Mouse (Mus musculus): ENCODE measurements around the gene Arhgef28. TPM values are rescaled to one million over a fixed set of nuclear protein-coding genes. Genes with fewer than 3 reads are reported as not detected.
A peak's percentile ranks its signal among the peaks of the same experiment; 100 is the strongest.
"Not testable (repeated sequence)": the region's sequence is repeated elsewhere in the genome, so short reads cannot be mapped to it uniquely, and the experiment has no call there.

Arhgef28 gene
- polyA plus RNA-seq, 1 experiment from 2014 or later: 15.1 TPM

DNA sequence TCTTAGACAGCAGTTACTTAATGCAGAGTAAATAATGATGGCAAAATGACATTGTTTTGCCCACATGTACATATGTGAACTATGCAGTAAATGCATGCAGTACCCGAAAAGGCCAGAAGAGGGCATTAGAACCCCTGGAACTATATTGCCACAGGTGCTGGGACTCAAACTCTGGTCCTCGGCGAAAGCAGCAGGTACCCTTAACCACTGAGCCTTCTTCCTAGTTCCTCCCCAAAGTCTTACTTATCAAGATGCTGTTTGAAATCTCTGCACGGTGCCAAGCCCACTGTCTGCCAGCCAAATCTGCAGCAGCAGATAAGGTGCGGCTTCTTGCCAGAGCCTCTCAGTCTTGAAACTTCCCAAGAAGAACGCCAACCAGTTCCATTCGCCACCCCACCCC, 181.1 kb downstream of the Arhgef28 start:
- no peaks in the 10 kb centered on the region for H3K9me3 ChIP-seq
- no peak for ATAC-seq (ENCODE audit: insufficient number of reproducible peaks, insufficient read depth, low FRiP score, low TSS enrichment)
- no peak overlapping the region for H3K9ac ChIP-seq
- no peak overlapping the region for H3K27ac ChIP-seq
- 86% methylated on average over 7 of the region's 7 CpGs for WGBS
- no peaks in the 10 kb centered on the region for H3K36me3 ChIP-seq
- H3K4me1 ChIP-seq: peaks cover 11% of the 10 kb centered on the region; the same call in 1 of the 2 replicates
- no peaks in the 10 kb centered on the region for H3K27me3 ChIP-seq
- no peak overlapping the region for H3K4me3 ChIP-seq
- H3K4me2 ChIP-seq (replicated peaks): no peak overlapping the region

DNA sequence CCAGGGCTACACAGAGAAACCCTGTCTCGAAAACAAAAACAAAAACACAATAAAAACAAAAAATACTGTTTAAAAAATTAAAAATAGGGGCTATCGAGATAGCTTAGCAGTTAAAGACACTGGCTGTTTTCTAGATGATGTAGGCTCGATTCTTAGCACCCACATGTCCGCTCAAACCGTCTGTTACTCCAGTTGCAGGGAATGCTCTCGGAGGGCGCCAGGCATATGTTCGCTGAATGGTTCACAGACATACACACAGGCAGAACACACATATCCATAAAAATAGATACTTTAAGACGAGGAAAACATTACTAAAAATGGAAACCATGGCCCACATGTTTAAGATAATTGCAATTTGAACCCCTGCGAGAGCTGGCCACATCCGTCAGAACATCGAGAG, 181.6 kb downstream of the Arhgef28 start:
- H3K27ac ChIP-seq: no peak overlapping the region
- peaks cover 11% of the 10 kb centered on the region; the same call in 1 of the 2 replicates for H3K4me1 ChIP-seq
- H3K9ac ChIP-seq: no peak overlapping the region
- 91% methylated on average over 12 of the region's 12 CpGs for WGBS
- H3K27me3 ChIP-seq: no peaks in the 10 kb centered on the region
- H3K4me3 ChIP-seq: no peak overlapping the region
- no peak overlapping the region for H3K4me2 ChIP-seq (replicated peaks)
- H3K36me3 ChIP-seq: no peaks in the 10 kb centered on the region
- no peak for ATAC-seq (ENCODE audit: insufficient number of reproducible peaks, insufficient read depth, low FRiP score, low TSS enrichment)
- no peaks in the 10 kb centered on the region for H3K9me3 ChIP-seq

DNA sequence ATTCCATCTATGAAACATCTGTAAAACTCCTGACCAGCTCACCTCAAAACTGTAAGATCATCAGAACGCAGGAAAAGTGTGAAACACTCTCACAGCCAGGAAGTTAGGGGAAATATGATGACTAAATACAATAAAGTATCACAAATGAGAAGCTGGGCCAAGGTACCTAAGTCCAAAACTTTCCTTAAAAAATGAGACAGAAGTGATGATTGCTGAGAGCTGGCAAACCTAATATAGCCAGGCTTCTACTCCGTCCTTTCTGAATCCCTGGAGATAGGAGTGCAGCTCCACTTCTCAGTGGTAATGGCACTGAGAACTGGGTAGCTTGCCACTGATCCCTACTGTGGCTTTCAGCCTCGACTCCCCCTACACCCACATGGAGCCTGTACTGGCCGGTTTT, 184.3 kb downstream of the Arhgef28 start:
- no peak overlapping the region for H3K27ac ChIP-seq
- no peak overlapping the region for H3K9ac ChIP-seq
- no peak for ATAC-seq (ENCODE audit: insufficient number of reproducible peaks, insufficient read depth, low FRiP score, low TSS enrichment)
- H3K9me3 ChIP-seq: no peaks in the 10 kb centered on the region
- H3K27me3 ChIP-seq: no peaks in the 10 kb centered on the region
- H3K36me3 ChIP-seq: no peaks in the 10 kb centered on the region
- WGBS: 63% methylated on average over 4 of the region's 4 CpGs
- 0 out of 2 replicates have a peak, but pooled peaks cover 5% of the 10 kb centered on the region for H3K4me1 ChIP-seq
- H3K4me2 ChIP-seq (replicated peaks): no peak overlapping the region
- no peak overlapping the region for H3K4me3 ChIP-seq

DNA sequence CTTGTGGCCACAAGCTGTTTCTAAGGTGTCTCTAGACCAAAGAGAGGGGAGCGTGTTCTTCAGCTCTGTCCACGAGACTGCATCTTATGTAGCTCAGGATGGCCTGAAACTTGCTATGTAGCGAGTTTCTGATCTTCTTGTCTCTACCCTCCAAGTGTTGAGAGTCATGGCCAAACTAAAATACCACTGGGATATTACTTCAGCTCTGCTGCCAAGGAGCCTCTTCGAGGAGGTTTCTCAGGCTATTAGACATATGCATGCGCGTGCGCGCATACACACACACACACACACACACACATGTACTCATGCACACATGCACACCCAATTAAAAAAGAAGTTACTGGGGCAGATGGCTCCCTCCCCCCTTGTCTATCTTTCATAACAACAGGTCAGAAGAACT, 187.4 kb downstream of the Arhgef28 start:
- H3K27me3 ChIP-seq; H3K4me3 ChIP-seq; ATAC-seq (ENCODE audit: insufficient number of reproducible peaks, insufficient read depth, low FRiP score, low TSS enrichment); H3K9ac ChIP-seq; H3K4me1 ChIP-seq; H3K36me3 ChIP-seq; H3K9me3 ChIP-seq; H3K4me2 ChIP-seq (replicated peaks); H3K27ac ChIP-seq: not testable (repeated sequence)
- WGBS: 90% methylated on average over 8 of the region's 8 CpGs

DNA sequence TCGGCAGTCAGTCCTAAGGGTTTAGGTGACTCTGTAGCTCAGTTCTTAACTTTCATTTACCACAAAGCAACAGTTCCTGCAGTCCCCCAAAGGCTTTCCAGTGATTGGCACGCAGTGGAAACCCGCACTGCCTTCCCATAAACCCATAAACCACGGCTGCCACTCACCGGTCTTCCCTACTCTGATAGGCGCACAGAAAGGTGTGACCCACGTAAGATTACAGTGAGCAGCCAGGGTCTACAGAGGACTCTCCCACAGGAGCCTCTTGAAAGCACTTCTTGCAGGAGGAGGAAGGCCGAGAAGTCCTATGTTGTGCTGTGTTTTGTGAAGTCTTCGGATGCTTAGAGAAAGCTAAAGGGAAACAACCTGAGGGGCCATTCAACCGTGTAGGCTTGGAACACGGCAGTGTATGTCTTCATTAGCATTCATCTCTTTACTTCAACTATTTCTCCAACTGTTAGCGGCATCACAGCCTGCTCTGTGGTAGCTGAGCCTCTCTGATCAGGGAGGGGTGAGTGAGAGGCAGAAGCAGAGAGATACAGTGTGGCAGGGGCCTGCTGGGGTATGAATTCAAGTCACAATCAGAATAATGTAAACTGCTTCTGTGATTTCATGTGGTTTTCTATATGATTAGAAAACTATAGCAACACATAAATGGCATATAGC, 189.2 kb downstream of the Arhgef28 start:
- WGBS: 22% methylated on average over 12 of the region's 12 CpGs
- peak overlapping the region; percentile 60 for H3K9ac ChIP-seq
- no peaks in the 10 kb centered on the region for H3K9me3 ChIP-seq
- H3K4me1 ChIP-seq: peaks cover 2% of the 10 kb centered on the region; the same call in 1 of the 2 replicates
- H3K36me3 ChIP-seq: no peaks in the 10 kb centered on the region
- H3K27me3 ChIP-seq: no peaks in the 10 kb centered on the region
- peak overlapping the region; percentile 82 for H3K4me2 ChIP-seq (replicated peaks)
- no peak overlapping the region for H3K27ac ChIP-seq
- peak; percentile 67; the same call in 1 of the 2 replicates for ATAC-seq (ENCODE audit: insufficient number of reproducible peaks, insufficient read depth, low FRiP score, low TSS enrichment)
- peak overlapping the region; percentile 44 for H3K4me3 ChIP-seq

DNA sequence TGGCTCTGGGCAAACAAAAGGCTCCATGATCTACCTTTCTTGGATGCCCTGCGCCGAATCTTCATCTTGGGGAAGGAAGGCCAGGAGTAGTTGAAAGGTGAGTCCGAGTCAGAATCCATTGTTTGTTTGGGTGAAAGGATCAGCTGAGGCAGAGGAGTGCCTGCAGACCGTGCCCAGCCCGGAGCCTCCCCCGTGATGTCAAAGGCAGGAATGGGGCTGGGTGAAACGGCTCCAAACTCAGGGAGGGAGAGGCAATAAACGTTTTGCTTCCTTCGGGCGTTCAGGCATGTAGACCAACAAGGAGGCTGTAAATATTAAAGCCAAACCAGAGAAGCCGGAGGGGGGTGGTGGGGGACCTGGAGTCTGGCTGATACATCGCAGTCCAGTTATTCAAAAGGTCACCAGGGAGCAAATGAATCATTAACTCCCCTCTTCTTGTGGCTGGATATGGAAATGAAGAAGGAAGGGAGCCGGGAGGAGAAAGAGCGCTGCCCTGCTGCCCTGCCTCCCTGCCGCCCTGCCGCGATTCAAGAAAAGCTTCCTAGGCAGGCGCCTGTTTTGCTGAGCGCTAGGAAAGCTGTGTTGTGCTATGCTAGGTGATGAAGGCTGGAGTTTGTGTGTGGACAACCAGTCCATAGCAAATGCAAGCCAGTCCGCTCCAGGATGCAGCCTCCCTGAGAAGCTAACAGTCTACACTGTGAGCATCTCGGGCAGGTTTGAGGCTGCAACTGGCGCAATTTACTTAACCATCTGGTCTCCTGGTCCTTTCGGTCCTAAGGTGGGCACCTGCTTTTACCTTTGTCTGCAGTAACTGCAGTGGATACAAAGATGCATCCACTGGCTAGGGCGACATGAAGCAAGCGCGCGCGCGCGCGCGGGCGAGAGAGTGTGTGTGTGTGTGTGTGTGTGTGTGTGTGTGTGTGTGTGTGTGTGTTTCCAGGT, 190.0 kb downstream of the Arhgef28 start:
- peak overlapping the region; percentile 44 for H3K4me3 ChIP-seq
- H3K36me3 ChIP-seq: no peaks in the 10 kb centered on the region
- H3K4me2 ChIP-seq (replicated peaks): peak overlapping the region; percentile 82
- H3K9ac ChIP-seq: peak overlapping the region; percentile 60
- 7% methylated on average over 33 of the region's 33 CpGs for WGBS
- peaks cover 2% of the 10 kb centered on the region; the same call in 1 of the 2 replicates for H3K4me1 ChIP-seq
- ATAC-seq (ENCODE audit: insufficient number of reproducible peaks, insufficient read depth, low FRiP score, low TSS enrichment): no peak
- H3K9me3 ChIP-seq: no peaks in the 10 kb centered on the region
- no peak overlapping the region for H3K27ac ChIP-seq
- H3K27me3 ChIP-seq: no peaks in the 10 kb centered on the region

DNA sequence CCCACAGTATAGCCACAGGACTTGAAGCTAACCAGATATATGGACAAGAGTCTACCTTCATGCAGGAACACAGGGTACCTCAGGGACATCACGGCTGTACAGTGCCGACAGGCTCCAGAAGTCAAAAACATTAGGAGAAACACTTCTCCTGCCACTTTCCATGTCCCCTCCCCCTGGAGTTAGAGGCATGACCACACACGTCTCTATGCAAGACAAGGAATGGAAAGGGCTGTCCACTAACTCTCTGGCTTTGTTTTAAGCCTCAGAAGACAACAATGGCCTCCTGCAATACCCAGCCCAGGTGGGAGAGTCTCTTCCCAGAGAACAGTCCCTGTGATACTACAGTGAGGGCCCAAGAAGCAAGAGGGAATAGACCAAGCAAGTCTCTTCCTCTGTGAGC, 191.3 kb downstream of the Arhgef28 start:
- no peak for ATAC-seq (ENCODE audit: insufficient number of reproducible peaks, insufficient read depth, low FRiP score, low TSS enrichment)
- 62% methylated on average over 3 of the region's 3 CpGs for WGBS
- Histone ChIP-seq H3K27me3 (no peaks in the 10 kb centered on the region), H3K36me3 (no peaks in the 10 kb centered on the region), H3K4me1 (peaks cover 2% of the 10 kb centered on the region; the same call in 1 of the 2 replicates), H3K4me3 (no peak overlapping the region), H3K4me2 (replicated peaks) (peak overlapping the region; percentile 32), H3K27ac (no peak overlapping the region), H3K9me3 (no peaks in the 10 kb centered on the region), H3K9ac (no peak overlapping the region)

DNA sequence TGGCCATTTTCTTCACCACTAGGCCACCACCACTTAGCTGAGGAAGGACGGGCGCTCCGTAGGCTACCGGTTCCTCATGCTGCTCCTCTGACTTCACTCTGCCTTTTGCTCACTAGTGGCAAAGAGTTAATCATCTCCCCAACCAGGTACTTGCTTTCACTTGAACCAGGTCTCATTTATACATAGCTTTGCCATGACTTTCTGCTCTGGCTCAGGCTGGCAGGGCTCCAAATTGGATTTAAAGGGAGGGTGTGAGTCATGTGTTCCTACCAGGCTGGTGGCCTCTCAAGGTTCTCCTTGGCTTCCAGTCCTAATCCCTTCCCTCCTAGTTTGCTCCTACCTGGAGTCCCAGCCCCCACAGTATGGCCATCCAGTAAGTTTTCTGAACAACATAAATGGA, 192.5 kb downstream of the Arhgef28 start:
- Histone ChIP-seq H3K4me1 (peaks cover 2% of the 10 kb centered on the region; the same call in 1 of the 2 replicates), H3K4me3 (no peak overlapping the region), H3K27me3 (no peaks in the 10 kb centered on the region), H3K9ac (no peak overlapping the region), H3K4me2 (replicated peaks) (no peak overlapping the region), H3K36me3 (no peaks in the 10 kb centered on the region), H3K9me3 (no peaks in the 10 kb centered on the region), H3K27ac (no peak overlapping the region)
- ATAC-seq (ENCODE audit: insufficient number of reproducible peaks, insufficient read depth, low FRiP score, low TSS enrichment): no peak
- WGBS: 95% methylated on average over 4 of the region's 4 CpGs

DNA sequence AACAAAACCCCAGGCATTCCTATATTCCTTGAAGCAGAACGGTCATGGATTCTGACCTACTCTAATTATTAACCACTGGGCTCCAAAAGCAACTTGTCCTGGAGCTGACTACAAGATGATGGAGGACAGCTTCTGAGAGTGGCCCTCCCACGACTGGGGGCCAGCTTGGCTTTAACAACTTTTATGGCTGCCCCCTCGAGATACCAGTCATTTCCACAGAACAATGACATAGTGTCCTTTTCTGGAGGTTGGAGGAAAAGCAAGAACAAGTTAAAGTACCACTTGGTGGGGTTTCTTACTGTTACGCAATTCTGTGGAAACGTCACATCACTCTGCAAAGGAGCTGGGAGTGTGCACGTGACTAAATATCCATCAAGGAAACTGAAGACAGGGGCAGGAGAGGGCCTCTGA, 194.3 kb downstream of the Arhgef28 start:
- H3K9ac ChIP-seq: no peak overlapping the region
- H3K4me3 ChIP-seq: no peak overlapping the region
- H3K27me3 ChIP-seq: no peaks in the 10 kb centered on the region
- no peak overlapping the region for H3K27ac ChIP-seq
- ATAC-seq (ENCODE audit: insufficient number of reproducible peaks, insufficient read depth, low FRiP score, low TSS enrichment): no peak
- no peaks in the 10 kb centered on the region for H3K36me3 ChIP-seq
- H3K4me1 ChIP-seq: peaks cover 1% of the 10 kb centered on the region; the same call in 1 of the 2 replicates
- H3K4me2 ChIP-seq (replicated peaks): no peak overlapping the region
- WGBS: 69% methylated on average over 6 of the region's 6 CpGs
- no peaks in the 10 kb centered on the region for H3K9me3 ChIP-seq

DNA sequence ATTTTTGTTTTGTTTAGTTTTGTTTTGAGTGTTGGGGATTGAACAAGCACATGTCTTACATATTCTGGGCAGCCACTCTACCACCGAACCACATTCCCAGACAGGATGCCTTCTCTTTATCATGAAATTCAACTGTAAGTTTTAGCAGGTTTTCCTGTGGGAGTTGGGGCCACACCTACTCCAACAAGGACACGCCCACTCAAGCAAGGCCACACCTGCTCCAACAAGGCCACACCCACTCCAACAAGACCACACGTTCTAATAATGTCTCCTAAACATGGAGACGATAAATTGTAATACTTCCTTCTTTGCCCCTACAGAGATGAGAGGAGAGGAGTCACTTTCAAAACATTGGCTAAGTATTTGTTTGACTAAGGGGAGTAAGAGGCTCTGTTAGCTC, 197.2 kb downstream of the Arhgef28 start:
- no peaks in the 10 kb centered on the region for H3K9me3 ChIP-seq
- H3K4me1 ChIP-seq: no peaks in the 10 kb centered on the region
- WGBS: 70% methylated on average over 4 of the region's 4 CpGs
- no peaks in the 10 kb centered on the region for H3K36me3 ChIP-seq
- H3K27ac ChIP-seq: no peak overlapping the region
- no peak overlapping the region for H3K4me2 ChIP-seq (replicated peaks)
- no peaks in the 10 kb centered on the region for H3K27me3 ChIP-seq
- ATAC-seq (ENCODE audit: insufficient number of reproducible peaks, insufficient read depth, low FRiP score, low TSS enrichment): no peak
- H3K9ac ChIP-seq: no peak overlapping the region
- H3K4me3 ChIP-seq: no peak overlapping the region

DNA sequence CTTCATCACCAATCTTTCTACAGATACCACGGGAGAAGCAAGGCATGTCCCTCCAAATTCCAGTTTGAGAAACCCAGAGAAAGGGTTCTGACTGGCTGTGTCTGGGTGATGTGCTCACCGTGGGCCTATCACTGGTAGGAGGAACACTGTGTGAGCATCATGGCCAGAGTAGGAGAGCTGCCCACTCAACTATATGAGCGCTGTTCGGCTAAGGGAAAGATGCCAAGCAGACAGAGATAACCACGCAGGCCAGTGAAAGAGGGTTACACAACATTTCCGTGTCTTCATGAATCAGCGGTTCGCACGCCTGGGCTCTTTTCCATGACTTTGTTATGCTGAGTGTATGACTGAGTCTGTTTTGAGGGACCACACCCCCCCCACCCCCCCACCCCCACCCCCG, 197.7 kb downstream of the Arhgef28 start:
- H3K27me3 ChIP-seq: no peaks in the 10 kb centered on the region
- no peak overlapping the region for H3K27ac ChIP-seq
- WGBS: 91% methylated on average over 10 of the region's 10 CpGs
- H3K9ac ChIP-seq: no peak overlapping the region
- no peaks in the 10 kb centered on the region for H3K9me3 ChIP-seq
- no peaks in the 10 kb centered on the region for H3K36me3 ChIP-seq
- no peak for ATAC-seq (ENCODE audit: insufficient number of reproducible peaks, insufficient read depth, low FRiP score, low TSS enrichment)
- no peak overlapping the region for H3K4me2 ChIP-seq (replicated peaks)
- H3K4me1 ChIP-seq: no peaks in the 10 kb centered on the region
- H3K4me3 ChIP-seq: no peak overlapping the region
